Mouse (Mus musculus): ENCODE results near the gene Arnt.
A peak's percentile ranks its signal among the peaks of the same experiment; 100 is the strongest.
"Not testable (repeated sequence)": the region's sequence is repeated elsewhere in the genome, so short reads cannot be mapped to it uniquely, and the experiment has no call there.

The Arnt gene

DNA sequence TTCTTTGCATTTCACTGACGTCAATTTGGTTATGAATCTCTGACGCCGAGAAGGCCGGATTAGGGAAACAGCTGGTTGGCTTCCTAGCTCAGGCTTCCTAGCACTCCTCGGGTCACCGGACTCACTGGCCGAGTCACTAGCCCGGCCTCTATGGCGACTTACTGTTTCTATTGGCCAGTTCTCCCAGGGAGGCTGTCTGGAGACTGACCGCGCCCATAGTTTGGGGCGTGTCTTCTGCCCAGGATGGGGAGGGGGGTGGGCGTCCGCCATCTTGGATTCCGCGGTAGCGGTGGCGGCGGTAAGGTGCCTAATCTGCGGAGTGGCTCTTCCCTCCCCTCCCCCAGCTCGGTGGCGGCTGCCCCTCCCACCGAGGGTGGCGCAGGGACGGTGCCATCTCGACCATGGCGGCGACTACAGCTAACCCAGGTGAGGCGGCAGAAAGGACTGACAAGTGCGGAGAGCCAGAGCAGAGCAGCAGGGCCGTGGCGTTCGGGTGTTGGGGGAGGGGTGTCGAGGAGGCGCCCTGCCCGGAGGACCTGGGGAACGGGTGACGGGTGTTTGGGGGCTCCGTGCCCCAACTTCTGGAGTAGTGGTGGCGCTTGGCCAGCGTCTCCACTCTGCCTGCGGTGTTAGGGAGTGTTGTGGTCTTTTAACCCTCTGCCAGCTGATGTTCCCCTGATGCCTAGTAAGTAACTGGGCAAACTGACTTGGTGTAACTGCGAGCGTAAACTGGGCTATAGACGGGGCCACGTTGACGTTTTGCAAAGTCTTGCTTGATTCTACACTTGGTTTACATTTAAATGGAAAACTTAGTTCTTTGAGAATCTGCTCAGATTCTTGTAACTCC is at the start of gene Arnt:
Gene Arnt (plus strand): TSS at position 253 of the 847 bp plus-strand sequence.
- peak; percentile 85 for DNase-seq

DNA sequence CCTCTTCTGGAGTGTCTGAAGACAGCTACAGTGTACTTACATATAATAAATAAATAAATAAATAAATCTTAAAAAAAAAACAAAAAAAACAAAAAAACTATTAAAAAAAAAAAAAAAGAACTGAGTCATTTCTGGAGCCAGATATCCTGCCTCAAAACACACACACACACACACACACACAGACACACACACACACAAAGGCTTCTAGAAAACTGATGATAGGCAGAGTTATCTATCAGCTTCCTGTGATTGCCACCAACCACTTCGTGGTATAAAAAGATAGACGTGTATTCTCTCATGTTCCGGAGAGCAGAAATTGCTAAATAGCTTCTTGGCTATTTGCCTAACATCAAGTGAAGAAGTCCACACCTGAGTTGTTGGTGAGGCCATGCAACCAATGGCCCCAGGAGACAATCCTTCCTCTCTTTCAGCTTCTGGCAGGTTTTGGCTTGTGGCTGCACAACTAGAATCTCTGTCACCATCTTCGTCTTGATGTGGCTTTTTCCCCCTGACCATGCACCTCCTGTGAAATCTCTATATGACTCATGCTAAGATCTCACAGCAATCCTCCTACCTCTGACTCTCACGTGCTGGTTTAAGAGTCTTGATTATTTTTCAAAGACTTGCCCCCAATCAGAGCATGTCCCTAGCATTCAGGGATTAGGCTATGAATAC is 48.6 kb upstream of the Arnt start:
- no peak for DNase-seq

DNA sequence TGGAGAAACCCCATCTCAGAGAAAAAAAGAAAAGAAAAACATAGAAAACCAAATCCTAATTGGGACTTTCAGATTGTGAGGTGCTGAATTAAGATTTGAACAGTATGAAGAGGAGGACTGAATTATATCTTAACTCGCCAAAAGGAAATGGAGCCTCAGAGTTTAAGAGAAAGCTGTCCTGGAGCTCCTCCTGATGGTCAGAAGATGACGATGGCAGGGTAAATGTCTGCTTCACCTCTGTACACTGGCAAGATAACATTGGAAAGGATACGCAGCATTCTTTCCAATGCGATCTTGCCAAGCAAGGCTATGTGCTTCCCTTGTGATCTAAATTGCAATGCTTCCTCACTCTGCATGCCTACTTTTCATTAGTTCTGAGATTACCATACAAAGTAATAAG is 39.8 kb upstream of the Arnt start:
- DNase-seq: no peak

DNA sequence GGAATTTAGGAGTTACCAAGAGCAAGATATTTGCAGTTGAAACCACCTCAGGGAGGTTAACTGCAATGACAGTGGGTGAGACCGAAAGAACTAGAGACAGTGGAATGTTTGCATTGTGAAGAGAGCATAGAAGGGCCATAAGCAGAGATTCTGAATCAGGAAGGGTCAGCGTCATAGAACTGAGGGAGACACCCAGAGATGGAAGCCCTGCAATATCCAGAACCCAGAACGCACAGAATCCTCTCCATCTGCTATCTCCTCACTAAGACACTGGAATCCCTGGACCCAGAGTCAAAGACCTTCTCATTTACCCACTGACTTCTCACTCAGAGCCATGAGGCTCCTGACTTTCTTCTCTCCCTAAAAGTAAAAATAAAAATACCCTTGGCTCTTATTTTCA is 31.4 kb upstream of the Arnt start, which contains the start of gene 4930558C23Rik:
Gene 4930558C23Rik (minus strand): TSS at position 101 of the 400 bp plus-strand sequence.
- no peak for DNase-seq

DNA sequence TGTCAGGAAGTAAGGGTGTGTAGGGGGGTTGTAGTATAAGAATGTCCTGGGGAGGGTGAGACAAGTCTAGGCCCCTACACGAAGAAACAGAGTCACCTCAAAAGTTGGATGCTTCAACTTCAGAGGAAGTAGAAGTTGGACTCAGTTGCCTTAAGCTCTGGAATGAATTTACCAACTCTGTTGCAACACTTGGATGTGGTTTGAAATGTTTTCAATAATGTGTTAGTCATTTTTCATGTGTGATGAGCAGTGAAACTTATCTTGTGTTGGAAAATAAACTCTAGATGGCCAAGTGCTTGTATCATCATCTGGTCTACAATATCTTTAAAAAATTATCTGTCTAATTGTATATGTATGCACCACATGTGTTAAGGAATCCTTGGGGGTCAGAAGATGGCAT is 26.5 kb upstream of the Arnt start:
- DNase-seq: no peak

DNA sequence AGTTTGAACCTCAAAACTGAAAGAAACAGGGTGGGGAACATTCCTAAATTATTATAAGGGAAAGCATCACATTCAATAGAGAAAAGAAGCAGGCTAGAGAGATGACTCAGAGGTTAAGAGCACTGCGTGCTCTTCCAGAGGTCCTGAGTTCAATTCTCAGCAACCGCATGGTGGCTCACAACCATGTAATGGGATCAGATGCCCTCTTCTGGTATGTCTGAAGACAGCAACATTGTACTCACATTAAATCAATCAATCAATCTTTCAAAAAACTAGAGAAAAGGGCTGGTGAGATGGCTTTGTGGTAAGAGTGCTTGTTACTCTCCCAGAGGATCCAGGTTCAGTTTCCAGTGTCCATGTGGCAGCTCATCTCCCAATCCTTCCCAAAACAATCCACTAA is 25.3 kb upstream of the Arnt start:
- DNase-seq: no peak

DNA sequence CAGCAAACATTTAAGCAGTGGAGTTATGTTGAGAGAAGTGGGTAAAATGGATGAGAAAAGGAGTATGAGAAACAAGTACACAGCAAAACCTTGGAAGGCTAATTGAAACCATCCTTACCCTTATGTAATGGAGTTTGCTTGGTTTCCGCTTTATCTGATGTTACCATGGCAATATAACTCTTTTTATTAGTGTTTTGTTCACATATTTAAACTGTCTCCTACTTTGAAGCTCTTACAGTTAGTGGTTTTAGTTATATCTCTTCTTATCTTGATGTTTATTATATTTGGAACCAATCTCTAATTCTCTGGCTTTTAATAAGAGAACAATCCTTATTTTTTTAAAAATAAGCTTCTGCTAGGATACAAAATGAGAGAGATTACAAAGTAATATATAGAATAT is 21.9 kb upstream of the Arnt start:
- DNase-seq: no peak

DNA sequence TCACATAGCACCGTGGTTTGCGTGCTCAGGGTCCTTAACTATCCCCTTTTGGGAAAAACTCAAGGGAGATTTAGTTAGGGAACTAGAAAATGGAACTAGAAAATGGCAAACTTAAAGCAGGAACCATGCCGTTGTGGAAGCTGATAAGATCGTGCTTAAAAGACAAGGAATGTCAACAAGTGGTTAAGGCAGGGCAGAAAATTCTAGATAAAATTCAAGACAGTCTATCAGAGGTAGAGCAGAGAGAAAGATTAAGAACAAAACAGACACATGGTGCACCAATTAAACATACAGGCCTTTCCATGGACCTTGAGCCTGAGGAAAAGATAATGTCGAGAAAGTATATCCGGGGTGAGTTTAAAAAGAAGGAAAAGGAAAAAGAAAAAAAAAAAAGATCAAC is 16.3 kb upstream of the Arnt start:
- DNase-seq: no peak

DNA sequence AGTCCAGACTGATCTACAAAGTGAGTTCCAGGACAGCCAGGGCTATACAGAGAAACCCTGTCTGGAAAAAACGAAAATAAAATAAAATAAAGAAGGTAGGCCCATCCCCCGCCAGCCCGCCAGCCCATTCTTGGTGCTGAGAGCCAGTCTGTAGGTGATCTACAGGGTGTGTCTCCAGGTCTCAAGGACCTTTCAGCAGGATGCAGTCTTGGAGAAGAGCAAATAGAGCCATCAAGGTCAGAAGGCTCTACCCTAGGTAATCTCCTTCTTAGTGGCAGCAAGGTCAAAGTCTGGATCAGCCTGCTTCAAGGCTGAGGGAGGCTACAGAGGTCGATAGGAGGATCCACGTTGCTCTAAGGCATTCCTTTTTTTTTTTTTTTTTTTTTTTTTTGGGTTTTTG is 7.7 kb upstream of the Arnt start:
- not testable (repeated sequence) for DNase-seq

DNA sequence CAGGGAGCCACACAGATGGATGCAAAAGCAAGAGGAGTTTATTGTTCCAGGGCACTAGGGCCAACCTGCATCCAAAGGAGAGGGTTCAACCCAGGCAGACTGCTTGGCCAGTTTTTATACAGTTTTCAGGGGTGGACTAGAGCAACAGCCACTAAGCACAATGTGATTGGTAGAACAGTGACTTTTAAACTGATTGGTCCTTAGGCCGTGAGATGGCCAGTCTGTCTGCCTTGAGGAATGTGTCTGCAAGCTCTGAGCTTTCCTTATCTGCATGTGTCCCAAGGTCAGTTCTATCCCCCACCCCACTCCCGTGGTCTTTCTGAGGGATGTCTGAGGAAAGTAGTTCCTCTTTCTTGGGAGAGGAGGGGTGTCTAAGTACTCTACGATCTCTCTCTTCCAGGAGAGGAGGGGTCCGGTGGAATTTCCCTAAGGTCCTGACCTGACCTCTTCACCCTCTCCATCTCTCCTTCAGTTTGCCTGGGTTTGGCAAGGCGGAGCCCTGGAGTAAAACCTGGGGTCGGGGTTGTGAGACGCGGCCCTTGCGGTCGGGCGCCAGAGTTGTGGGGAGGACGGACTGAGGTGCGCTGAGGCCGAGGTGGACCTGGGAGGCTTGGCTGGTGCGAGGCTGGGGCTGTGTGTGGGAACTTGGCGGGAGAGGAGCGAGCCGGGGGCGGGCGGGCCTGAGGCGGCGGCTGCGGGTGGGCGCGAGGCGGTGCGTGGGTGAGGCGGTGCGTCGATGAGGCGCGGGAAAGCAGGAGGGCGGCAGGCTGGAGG is 6.9 kb upstream of the Arnt start:
- not testable (repeated sequence) for DNase-seq

DNA sequence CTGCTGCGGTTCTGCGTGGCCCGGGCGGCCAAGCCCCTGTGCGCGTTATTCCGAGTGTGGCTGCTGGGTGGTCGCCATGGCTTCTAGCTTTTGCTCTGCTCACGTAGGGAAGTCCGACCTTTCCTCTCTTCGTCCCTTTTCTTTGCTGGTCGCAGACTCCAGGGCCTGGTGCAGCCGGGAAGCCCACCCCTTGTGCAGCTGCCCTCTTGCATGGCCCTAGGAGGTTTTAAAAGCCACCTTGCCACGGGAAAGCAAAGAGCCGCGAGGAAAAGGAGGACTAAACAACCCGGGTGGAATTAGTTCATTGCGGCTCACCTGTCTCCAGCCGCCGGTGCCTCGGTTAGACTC is 6.3 kb upstream of the Arnt start:
- peak; percentile 26 for DNase-seq

DNA sequence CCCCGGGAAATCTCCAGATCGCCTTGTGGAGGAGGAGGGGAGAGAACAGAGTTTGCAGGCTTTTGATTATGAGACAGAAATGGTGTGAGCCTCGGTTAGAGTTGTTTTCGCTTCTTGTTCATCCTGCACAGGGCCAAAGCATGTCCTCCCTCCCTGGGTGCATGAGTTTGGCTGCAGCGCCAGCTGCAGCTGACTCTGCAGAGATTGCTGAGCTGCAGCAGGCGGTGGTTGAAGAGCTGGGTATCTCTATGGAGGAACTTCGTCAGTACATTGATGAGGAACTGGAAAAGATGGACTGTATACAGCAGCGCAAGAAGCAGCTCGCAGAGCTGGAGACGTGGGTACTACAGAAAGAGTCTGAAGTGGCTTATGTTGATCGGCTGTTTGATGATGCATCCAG is 5.8 kb upstream of the Arnt start:
- DNase-seq: not testable (repeated sequence)

DNA sequence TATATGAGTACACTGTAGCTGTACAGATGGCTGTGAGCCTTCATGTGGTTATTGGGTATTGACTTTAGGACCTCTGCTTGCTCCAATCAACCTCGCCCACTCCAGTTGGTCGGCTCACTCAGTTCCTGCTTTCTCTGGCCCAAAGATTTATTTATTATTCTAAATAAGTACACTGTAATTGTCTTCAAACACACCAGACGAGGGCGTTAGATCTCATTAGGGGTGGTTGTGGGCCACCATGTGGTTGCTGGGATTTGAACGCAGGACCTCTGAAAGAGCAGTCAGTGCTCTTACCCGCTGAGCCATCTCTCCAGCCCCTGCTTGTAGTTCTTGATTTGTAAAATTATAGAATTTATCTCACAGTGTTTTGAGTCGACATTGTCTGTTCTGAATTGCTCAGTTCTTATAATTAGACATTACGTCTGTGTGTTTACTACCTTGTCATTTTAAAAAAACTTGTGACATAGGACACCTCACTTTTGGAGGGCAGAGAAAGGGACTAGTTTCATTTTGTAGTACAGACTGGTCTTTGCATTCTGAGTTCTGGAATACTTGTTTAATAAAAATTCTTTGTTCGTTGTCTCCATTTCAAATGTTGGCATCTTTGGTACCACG is 780 bp upstream of the Arnt start:
- DNase-seq: no peak

DNA sequence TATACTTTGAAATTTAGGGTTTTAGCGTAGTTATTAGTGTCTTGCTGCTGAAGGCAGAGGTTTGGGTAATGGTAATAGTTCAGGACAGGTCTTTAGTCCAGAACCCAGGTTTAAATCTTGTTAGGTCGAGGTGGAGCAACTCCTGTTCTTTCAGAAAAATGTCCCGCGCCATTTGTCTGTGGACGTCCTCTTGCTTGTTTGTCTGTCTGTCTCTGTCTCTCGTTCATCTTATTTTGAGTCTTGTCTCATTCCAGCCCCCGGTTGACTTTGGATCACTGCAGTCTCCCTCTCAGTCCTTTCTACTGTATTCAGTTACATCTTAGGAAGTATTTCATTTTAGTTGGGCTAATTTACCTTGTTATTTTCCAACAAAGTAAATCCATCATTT is 789 bp downstream of the Arnt start:
- DNase-seq: no peak

DNA sequence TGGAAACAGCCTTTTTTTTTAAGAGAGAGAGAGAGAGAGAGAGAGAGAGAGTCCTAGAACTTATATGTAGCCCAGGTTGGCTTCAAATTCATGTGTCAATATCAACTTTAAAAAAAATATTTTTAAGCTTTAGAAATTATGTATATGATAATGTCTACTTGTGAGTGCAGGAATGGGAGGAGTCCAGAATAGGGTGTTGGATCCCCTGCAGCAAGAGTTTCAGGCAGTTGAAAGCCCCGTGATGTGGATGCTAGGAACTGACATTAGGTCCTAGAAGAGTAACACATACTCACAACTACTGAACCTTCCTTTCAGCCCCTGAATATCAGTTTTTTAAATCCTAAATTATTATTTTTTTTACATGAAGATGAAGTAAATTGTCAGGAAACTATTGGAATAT is 1.4 kb downstream of the Arnt start:
- no peak for DNase-seq

DNA sequence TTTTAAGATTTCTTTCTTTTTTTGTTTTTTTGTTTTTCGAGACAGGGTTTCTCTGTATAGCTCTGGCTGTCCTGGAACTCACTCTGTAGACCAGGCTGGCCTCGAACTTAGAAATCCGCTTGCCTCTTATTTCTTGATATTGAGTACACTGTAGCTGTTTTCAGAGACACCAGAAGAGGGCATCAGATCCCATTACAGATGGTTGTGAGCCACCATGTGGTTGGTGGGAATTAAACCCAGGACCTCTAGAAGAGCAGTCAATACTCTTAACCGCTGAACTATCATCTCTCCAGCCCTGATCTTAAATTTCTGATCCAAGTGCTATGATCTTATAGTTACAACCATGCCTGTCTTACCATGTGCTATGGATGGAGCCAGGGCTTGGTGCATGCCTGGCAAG is 4.4 kb downstream of the Arnt start:
- not testable (repeated sequence) for DNase-seq

DNA sequence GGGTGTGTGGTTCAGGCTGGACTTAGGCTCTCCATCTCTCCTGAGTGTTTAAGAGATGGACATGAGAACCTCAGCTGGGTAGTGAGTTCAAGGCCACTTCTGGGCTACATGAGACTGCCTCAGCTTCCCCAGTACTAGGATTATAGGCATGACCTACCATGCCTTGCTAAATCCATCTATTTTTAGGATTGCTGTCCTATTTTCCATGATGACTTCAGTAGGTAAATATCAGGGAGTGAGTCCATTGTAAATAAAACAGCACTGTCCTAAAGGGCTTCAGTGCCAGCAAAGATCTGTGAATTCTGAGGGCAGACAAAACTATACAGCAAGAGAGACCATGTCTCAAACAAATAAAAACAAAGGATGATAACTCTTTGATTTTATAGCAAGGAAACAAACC is 5.5 kb downstream of the Arnt start:
- no peak for DNase-seq

DNA sequence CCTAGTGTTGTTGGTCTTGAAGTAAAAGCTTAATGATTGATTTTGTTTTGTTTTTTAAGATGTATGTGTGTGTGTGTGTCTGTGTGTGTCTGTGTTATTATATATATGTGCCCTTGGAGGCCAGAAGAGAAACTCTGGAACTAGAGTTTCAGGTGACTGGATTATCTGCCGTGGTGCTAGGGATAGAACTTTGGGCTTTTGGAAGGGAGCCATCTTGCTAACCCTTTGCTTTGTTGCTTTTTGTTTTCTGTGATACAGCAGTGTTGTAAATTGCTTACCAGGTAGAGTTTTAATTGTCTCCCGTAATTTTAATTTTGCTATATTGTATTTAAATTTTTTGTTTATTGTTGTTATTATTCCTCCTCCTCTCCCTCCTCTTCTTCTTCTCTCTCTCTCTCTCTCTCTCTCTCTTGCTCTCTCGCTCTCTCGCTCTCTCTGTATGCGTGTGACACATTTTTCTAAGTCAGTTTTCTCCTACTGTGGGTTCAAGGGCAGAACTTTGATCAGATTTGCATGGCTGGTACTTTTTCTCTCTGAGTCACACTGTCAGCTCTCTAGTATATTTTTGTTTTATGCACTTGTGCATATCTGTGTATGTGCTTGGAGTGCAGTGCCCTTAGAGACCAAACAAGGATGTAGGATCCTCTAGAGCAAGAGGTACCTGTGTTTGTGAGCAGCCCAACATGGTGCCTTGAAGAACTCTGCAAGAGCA is 8.4 kb downstream of the Arnt start:
- DNase-seq: no peak

DNA sequence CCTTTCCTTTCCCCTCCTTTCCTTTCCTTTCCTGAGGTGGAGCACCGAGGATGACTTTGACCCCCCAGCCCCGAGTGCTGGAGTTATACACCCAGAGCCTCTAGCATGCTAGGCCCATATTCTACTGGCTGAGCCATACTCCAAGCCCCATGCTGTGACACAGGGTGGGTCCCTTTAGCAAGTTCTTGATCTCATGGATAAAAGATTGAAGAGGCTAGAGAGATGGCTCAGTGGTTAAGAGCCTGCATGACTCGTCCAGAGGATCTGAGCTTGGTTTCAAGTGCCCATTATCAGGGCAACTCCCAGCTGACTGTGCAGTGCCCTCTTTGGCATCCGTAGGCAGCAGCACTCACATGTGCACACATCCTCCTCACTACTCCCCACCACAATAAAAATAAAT is 11.1 kb downstream of the Arnt start:
- DNase-seq: no peak

DNA sequence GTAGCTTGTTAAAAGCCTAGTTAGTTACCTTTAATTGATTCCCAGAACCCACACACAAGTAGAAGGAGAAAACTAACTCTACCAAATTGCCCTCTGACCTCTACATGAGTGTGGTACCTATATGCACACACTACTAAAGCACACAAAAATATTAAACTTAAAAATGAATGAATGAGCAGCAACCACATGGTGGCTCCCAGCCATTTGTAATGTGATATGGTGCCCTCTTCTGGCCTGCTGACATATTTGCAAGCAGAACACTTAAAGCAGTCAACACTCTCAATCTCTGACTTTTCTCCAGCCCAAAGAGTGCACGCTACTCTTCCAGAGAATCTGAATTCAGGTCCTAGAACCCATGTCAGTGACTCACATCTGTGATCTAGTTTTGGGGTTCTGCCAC is 16.2 kb downstream of the Arnt start:
- peak; percentile 39 for DNase-seq

DNA sequence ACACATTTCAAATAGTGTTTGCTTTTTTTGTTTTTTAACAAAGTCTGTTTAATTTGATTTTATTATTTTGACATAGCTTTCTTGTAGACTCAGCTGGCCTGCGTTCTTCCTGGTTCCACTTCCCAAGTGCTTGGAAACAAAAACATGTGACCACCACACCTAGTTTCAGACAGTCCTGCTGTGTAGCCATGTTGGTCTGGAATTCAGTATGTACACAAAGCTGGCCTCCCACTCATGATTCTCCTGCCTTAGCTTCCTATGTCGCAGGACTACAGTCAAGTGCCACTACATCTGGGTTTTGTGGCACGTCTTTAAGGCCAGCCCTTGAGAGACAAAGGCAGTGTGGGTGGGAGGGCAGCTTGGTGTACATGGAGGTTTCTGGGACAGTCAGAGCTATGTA is 16.7 kb downstream of the Arnt start:
- no peak for DNase-seq

DNA sequence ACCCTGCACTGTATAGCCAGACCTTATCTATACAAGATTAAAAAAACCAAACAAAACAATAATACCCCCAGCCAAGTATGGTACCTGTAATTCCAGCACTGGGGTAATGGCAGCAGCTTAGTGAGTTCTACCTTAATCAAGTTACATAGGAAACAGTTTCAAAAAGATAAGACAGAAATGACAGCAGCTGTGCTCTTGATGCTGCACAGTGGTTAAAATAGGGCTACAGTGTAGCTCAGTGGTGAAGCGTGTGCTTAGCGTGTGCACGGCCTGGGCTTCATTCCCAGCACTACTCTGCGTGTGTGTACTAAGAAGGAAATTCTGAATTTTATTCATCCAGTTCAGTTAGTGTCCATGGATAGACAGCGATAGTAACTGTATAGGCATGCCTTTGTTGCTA is 22.2 kb downstream of the Arnt start:
- no peak for DNase-seq

DNA sequence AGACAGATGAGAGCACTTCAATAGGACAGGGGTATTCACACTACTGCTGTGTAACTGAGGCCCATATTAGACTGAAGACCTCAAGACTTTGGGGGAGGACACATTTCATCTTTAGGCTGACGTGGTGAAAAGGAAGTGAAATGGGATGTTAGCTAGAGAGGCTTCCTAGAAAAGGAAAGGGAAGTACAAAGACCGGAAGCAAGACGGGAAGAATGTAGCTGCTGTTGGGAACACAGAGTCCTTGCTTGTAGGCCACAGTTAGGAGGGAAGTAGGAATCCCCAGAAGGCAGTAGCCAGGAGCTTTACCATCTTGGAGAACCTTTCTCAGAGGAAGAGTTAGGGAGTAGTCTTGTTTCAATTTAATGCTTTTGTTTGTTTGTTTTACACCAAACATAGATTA is 23.6 kb downstream of the Arnt start:
- no peak for DNase-seq
